Comparison of ENCODE assay signal across 9 mouse cellular contexts in the genomic region with DNA sequence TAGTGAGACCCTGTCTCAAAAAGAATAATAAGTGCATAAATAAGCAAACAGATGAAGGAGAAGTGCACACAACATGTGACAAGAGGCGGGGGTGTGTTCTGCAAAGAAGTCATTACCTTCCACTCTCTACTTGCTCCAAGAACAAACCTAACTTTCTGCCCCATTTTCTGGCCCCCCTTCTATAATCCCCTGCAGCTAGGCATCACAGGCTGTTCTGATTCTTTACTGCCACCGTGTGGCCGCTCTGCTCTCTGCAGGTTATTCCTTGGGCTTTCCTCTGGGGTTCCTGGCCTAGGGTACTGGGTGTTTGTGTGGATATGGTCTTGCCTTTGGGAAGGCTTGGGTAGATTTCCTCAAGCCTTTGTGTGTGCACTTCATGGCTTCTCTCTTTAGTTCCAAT. TPM values are rescaled to one million over a fixed set of nuclear protein-coding genes. Genes with fewer than 3 reads are reported as not detected.
DNase-seq lines count a peak whose midpoint lies in the region; ATAC-seq and TF ChIP-seq lines count a peak whose summit lies in the region.
"Had no signal": no experiment of that assay in that cellular context is flagged by ENCODE, and none has a peak within 500 bp of the region (broad histone marks: within the 10 kb centered on the region; RNA-seq: fewer than 3 reads in every experiment).

No protein-coding gene starts in this region.

- H3ac ChIP-seq in myocyte (ENCODE audit: control insufficient read depth, insufficient read length): no peak overlapping the region

- 9% methylated on average over 3 of the region's 3 CpGs for WGBS in intestine, embryonic 14.5 days
- 11% methylated on average over 3 of the region's 3 CpGs for WGBS in intestine, embryonic 15.5 days
- WGBS in intestine, postnatal 0 days: 15% methylated on average over 3 of the region's 3 CpGs

- peak; percentile 92 for DNase-seq in intestine, embryonic 14.5 days (ENCODE audit: low spot score)
- DNase-seq in embryo, embryonic 10 days (ENCODE audit: low spot score): peak; percentile 71
- peak; percentile 76 for DNase-seq in gastrocnemius, postnatal 10 days
- peak; percentile 72 for DNase-seq in left cerebral cortex, postnatal 4 days
- DNase-seq in spleen, postnatal 4 days (ENCODE audit: low spot score in 2 of 2): peak; percentile 56 to 84

- H3K4me3 ChIP-seq in intestine, embryonic 14.5 days (ENCODE audit: low read depth, low read length): no peak overlapping the region
- no peak overlapping the region for H3K4me3 ChIP-seq in intestine, embryonic 15.5 days (replicated peaks)
- H3K4me3 ChIP-seq in intestine, postnatal 0 days (ENCODE audit: low read depth, low read length): no peak overlapping the region
- peak overlapping the region; percentile 77 for H3K4me3 ChIP-seq in myocyte

- H3K27me3 ChIP-seq in intestine, embryonic 14.5 days (replicated peaks; ENCODE audit: control insufficient read depth, insufficient read depth, low read length): no peaks in the 10 kb centered on the region
- no peaks in the 10 kb centered on the region for H3K27me3 ChIP-seq in intestine, embryonic 15.5 days (replicated peaks)
- no peaks in the 10 kb centered on the region for H3K27me3 ChIP-seq in intestine, postnatal 0 days (replicated peaks; ENCODE audit: control insufficient read depth, insufficient read depth, low read length)
- no peaks in the 10 kb centered on the region for H3K27me3 ChIP-seq in myocyte (ENCODE audit: control insufficient read depth, insufficient read depth, insufficient read length)

- H3K9me3 ChIP-seq in intestine, embryonic 14.5 days (ENCODE audit: control insufficient read depth, low read length): no peaks in the 10 kb centered on the region
- no peaks in the 10 kb centered on the region for H3K9me3 ChIP-seq in intestine, embryonic 15.5 days
- H3K9me3 ChIP-seq in intestine, postnatal 0 days (ENCODE audit: control insufficient read depth): no peaks in the 10 kb centered on the region

- no peak overlapping the region for H3K4me2 ChIP-seq in intestine, embryonic 14.5 days (ENCODE audit: low read length)
- no peak overlapping the region for H3K4me2 ChIP-seq in intestine, embryonic 15.5 days (replicated peaks)
- H3K4me2 ChIP-seq in intestine, postnatal 0 days (replicated peaks; ENCODE audit: low read depth): 0 out of 2 replicates have a peak overlapping the region, but pooled peaks have one; percentile 14
- peak overlapping the region; percentile 93 for H3K4me2 ChIP-seq in myocyte (ENCODE audit: low read depth)

- no peak overlapping the region for H3K27ac ChIP-seq in intestine, embryonic 14.5 days (ENCODE audit: low read depth)
- H3K27ac ChIP-seq in intestine, embryonic 15.5 days: no peak overlapping the region
- H3K27ac ChIP-seq in intestine, postnatal 0 days (ENCODE audit: low read depth, low read length): peak overlapping the region; percentile 86

- peak; percentile 88 for TF ChIP-seq CTCF in intestine, postnatal 0 days (IDR thresholded peaks at IDR 0.05; ENCODE audit: low read depth)

- H3K9ac ChIP-seq in intestine, embryonic 14.5 days (ENCODE audit: low read length): no peak overlapping the region
- H3K9ac ChIP-seq in intestine, embryonic 15.5 days: no peak overlapping the region
- no peak overlapping the region for H3K9ac ChIP-seq in intestine, postnatal 0 days (ENCODE audit: low read depth, low read length)

- peaks cover 21% of the 10 kb centered on the region for H3K4me1 ChIP-seq in intestine, embryonic 14.5 days (replicated peaks; ENCODE audit: control insufficient read depth, insufficient read depth, low read length)
- H3K4me1 ChIP-seq in intestine, embryonic 15.5 days (replicated peaks): peaks cover 26% of the 10 kb centered on the region
- 0 out of 2 replicates have a peak, but pooled peaks cover 5% of the 10 kb centered on the region for H3K4me1 ChIP-seq in intestine, postnatal 0 days (replicated peaks; ENCODE audit: control insufficient read depth, insufficient read depth, low read length)

- ATAC-seq in intestine, embryonic 14.5 days (replicated peaks; ENCODE audit: low FRiP score, low TSS enrichment, low read depth): no peak
- ATAC-seq in intestine, embryonic 15.5 days: no peak
- no peak for ATAC-seq in intestine, postnatal 0 days

- peaks cover 5% of the 10 kb centered on the region for H3K79me2 ChIP-seq in myocyte (ENCODE audit: control insufficient read depth, insufficient read depth)

- no peaks in the 10 kb centered on the region for H3K36me3 ChIP-seq in intestine, embryonic 14.5 days (ENCODE audit: control insufficient read depth, insufficient read depth, low read length)
- no peaks in the 10 kb centered on the region for H3K36me3 ChIP-seq in intestine, embryonic 15.5 days
- H3K36me3 ChIP-seq in intestine, postnatal 0 days (ENCODE audit: control insufficient read depth, insufficient read depth): no peaks in the 10 kb centered on the region; the same call in 1 of the 2 replicates
- H3K36me3 ChIP-seq in myocyte (ENCODE audit: control insufficient read depth, insufficient read depth): peaks cover 4% of the 10 kb centered on the region

- no peak for TF ChIP-seq POLR2A in myocyte (IDR thresholded peaks at IDR 0.05; ENCODE audit: insufficient read length, low read depth)

- intact Hi-C loops in left cerebral cortex, postnatal 4 days (cut with DNase I): loop anchor here (10.0 kb wide), 2 partner anchors 108 to 188 kb away; no protein-coding TSS in a partner anchor

TF ChIP-seq in myocyte, 11 proteins besides CTCF, POLR2A, EP300 and RAD21:
- TF ChIP-seq POLR2AphosphoS2 (IDR thresholded peaks at IDR 0.05; ENCODE audit: insufficient read length, low read depth): no peak
- no peak for TF ChIP-seq REST (IDR thresholded peaks at IDR 0.05; ENCODE audit: insufficient read depth, insufficient read length)
- TF ChIP-seq TCF3 (IDR thresholded peaks at IDR 0.05; ENCODE audit: insufficient read length, low read depth): no peak
- no peak for TF ChIP-seq SRF (IDR thresholded peaks at IDR 0.05; ENCODE audit: control insufficient read depth, insufficient read length, low read depth)
- TF ChIP-seq TCF12 (IDR thresholded peaks at IDR 0.05; ENCODE audit: insufficient read depth, poor library complexity, severe bottlenecking): no peak
- TF ChIP-seq MYOD1 (IDR thresholded peaks at IDR 0.05; ENCODE audit: control insufficient read depth in 1 of 3, insufficient read length in 2 of 3, low read depth in 2 of 3): no peak
- TF ChIP-seq E2F4 (IDR thresholded peaks at IDR 0.05; ENCODE audit: insufficient read depth): no peak
- TF ChIP-seq MYOG (IDR thresholded peaks at IDR 0.05; ENCODE audit: control insufficient read depth in 1 of 3, insufficient read depth in 1 of 3, insufficient read length in 2 of 3, low read depth in 2 of 3): no peak
- TF ChIP-seq CEBPB (IDR thresholded peaks at IDR 0.05; ENCODE audit: insufficient read depth, poor library complexity, severe bottlenecking): no peak
- no peak for TF ChIP-seq USF1 (IDR thresholded peaks at IDR 0.05; ENCODE audit: low read depth)
- no peak for TF ChIP-seq MAX (IDR thresholded peaks at IDR 0.05; ENCODE audit: low read depth)

RNA-seq across cellular contexts. Expression of a gene that starts 3.2 kb away (rescaled TPM):
- polyA plus RNA-seq in intestine, embryonic 14.5 days (2014; fragmentation: Nextera tagmentation; extraction: Ambion mirVana): 22.1 and 30.9 TPM in 2 replicates
- polyA plus RNA-seq in intestine, embryonic 15.5 days (2015; fragmentation: Nextera tagmentation; extraction: Ambion mirVana): 20.0 and 21.6 TPM in 2 replicates
- total RNA-seq in gastrocnemius, postnatal 10 days (2021): 1 to 10 TPM; 1.4 to 3.5 TPM
- 54.8 and 60.3 TPM in 2 replicates for polyA plus RNA-seq in intestine, postnatal 0 days (2015; fragmentation: Nextera tagmentation; extraction: Ambion mirVana)
- total RNA-seq in left cerebral cortex, postnatal 4 days (2021): 1 to 10 TPM; 1.1 to 2.0 TPM
- polyA plus RNA-seq in myocyte (2012; fragmentation: generic; extraction: Trizol): 51.1 TPM

RNA-seq across cellular contexts. Expression of a gene that starts 34.8 kb away (rescaled TPM):
- polyA plus RNA-seq in intestine, embryonic 14.5 days (2014; fragmentation: Nextera tagmentation; extraction: Ambion mirVana): 0.27 and 0.47 TPM in 2 replicates
- 0.33 and 0.46 TPM in 2 replicates for polyA plus RNA-seq in intestine, embryonic 15.5 days (2015; fragmentation: Nextera tagmentation; extraction: Ambion mirVana)
- total RNA-seq in gastrocnemius, postnatal 10 days (2021): 1 to 10 TPM; 1.2 to 1.7 TPM
- polyA plus RNA-seq in intestine, postnatal 0 days (2015; fragmentation: Nextera tagmentation; extraction: Ambion mirVana): 0.23 and 0.26 TPM in 2 replicates
- 1 to 10 TPM; 4.4 to 5.3 TPM for total RNA-seq in left cerebral cortex, postnatal 4 days (2021)
- 22.3 TPM for polyA plus RNA-seq in myocyte (2012; fragmentation: generic; extraction: Trizol)

RNA-seq across cellular contexts. Expression of a gene that starts 44.3 kb away (rescaled TPM):
- polyA plus RNA-seq in intestine, embryonic 14.5 days (2014; fragmentation: Nextera tagmentation; extraction: Ambion mirVana): 51.7 and 56.7 TPM in 2 replicates
- 37.5 and 38.9 TPM in 2 replicates for polyA plus RNA-seq in intestine, embryonic 15.5 days (2015; fragmentation: Nextera tagmentation; extraction: Ambion mirVana)
- 10 to 100 TPM; 37.8 to 51.9 TPM for total RNA-seq in gastrocnemius, postnatal 10 days (2021)
- polyA plus RNA-seq in intestine, postnatal 0 days (2015; fragmentation: Nextera tagmentation; extraction: Ambion mirVana): 21.0 and 21.2 TPM in 2 replicates
- 10 to 100 TPM; 71.2 to 80.9 TPM for total RNA-seq in left cerebral cortex, postnatal 4 days (2021)
- 20.3 TPM for polyA plus RNA-seq in myocyte (2012; fragmentation: generic; extraction: Trizol)

RNA-seq across cellular contexts. Expression of a gene that starts 56.0 kb away (rescaled TPM):
- not detected in 2 replicates for polyA plus RNA-seq in intestine, embryonic 14.5 days (2014; fragmentation: Nextera tagmentation; extraction: Ambion mirVana)
- 7.6 and 9.7 TPM in 2 replicates for polyA plus RNA-seq in intestine, embryonic 15.5 days (2015; fragmentation: Nextera tagmentation; extraction: Ambion mirVana)
- not detected for total RNA-seq in gastrocnemius, postnatal 10 days (2021)
- polyA plus RNA-seq in intestine, postnatal 0 days (2015; fragmentation: Nextera tagmentation; extraction: Ambion mirVana): 156 and 165 TPM in 2 replicates
- not detected for total RNA-seq in left cerebral cortex, postnatal 4 days (2021)
- polyA plus RNA-seq in myocyte (2012; fragmentation: generic; extraction: Trizol): 0.05 TPM
- polyA plus RNA-seq: stomach, embryonic 14.5 days had no signal

Comparison
In these comparisons a context has a peak if more than half of its experiments do, and no peak if none do; other contexts are left out.
1. H3K4me2 ChIP-seq: peak in intestine, postnatal 0 days (single experiment) and myocyte (single experiment); none in intestine, embryonic 14.5 days (single experiment) and intestine, embryonic 15.5 days (single experiment).
2. RNA of a gene that starts 34.8 kb away (polyA plus RNA-seq): 22.3 TPM in myocyte (single experiment); 0.27 to 0.47 TPM in intestine, embryonic 14.5 days, 0.33 to 0.46 TPM in intestine, embryonic 15.5 days and 0.23 to 0.26 TPM in intestine, postnatal 0 days; every median in the first group is over 10 times any median in the second.
3. Peak in every context shown above with its lines, with median percentiles within 50 percentile points of each other: DNase-seq.